Mouse (Mus musculus) activated CD4-positive, CD25-positive, alpha-beta regulatory T cell, adult 9 weeks (primary cell): Measurements from ENCODE around the gene Aif1. TPM values are rescaled to one million over a fixed set of nuclear protein-coding genes. Genes with fewer than 3 reads are reported as not detected.

Source experiments
- polyA plus RNA-seq: library from polyadenylated mRNA; unstranded; fragments of 100-300 nt; shearing (Covaris generic); gene quantifications from one replicate; pipeline ENCODE4 v1.2.1, GENCODE M21; 2017

Aif1 gene
- 4.8 TPM for polyA plus RNA-seq

GRCm38 (mm10) chr17:35175968-35176367 lies at the start of gene Aif1:
Gene Aif1 (minus strand): TSS chr17:35176068.

GRCm38 (mm10) chr17:35220156-35220952 lies 44.5 kb upstream of the Aif1 start, which contains the start of gene Gm16181:
Gene Gm16181 (plus strand): TSS chr17:35220834.

GRCm38 (mm10) chr17:35204494-35205379 lies 28.9 kb upstream of the Aif1 start, which contains the start of gene Lta:
Gene Lta (minus strand): TSS chr17:35205351.

GRCm38 (mm10) chr17:35201787-35202186 lies 25.9 kb upstream of the Aif1 start, which contains the start of gene Tnf:
Gene Tnf (minus strand): TSS chr17:35202007.

GRCm38 (mm10) chr17:35193881-35194843 lies 18.3 kb upstream of the Aif1 start, which contains the start of gene Ltb:
Gene Ltb (plus strand): TSS chr17:35194439.

GRCm38 (mm10) chr17:35187959-35188610 lies 12.2 kb upstream of the Aif1 start, which contains the start of gene Lst1:
Gene Lst1 (minus strand): TSS chr17:35188439.

GRCm38 (mm10) chr17:35164568-35165450 lies 11.1 kb downstream of the Aif1 start, which contains the start of gene Prrc2a:
Gene Prrc2a (minus strand): TSS chr17:35164897.

GRCm38 (mm10) chr17:35134801-35135590 lies 40.9 kb downstream of the Aif1 start, which contains the start of gene Bag6:
Gene Bag6 (plus strand): TSS chr17:35135178.

GRCm38 (mm10) chr17:35131500-35132173 lies 44.2 kb downstream of the Aif1 start, which contains the start of gene Apom:
Gene Apom (minus strand): TSS chr17:35132050.

GRCm38 (mm10) chr17:35126206-35126611 lies 49.7 kb downstream of the Aif1 start, which contains the start of gene D17H6S53E:
Gene D17H6S53E (plus strand): TSS chr17:35126373.

GRCm38 (mm10) chr17:35121871-35122303 lies 54.0 kb downstream of the Aif1 start, which contains the start of gene Csnk2b:
Gene Csnk2b (minus strand): TSS chr17:35122053.

GRCm38 (mm10) chr17:35121143-35121799 lies 54.6 kb downstream of the Aif1 start, which contains the start of gene Gpank1:
Gene Gpank1 (plus strand): TSS chr17:35121455.

Other genes with a start within 250 kb of the Aif1 start
- 85.9 TPM for gene Neu1, start 244.8 kb downstream of the Aif1 start, polyA plus RNA-seq
- gene Hspa1b, start 216.8 kb downstream of the Aif1 start, polyA plus RNA-seq = 54.2 TPM
- 2.7 TPM for gene Gm20481, start 206.2 kb downstream of the Aif1 start, polyA plus RNA-seq
- gene Hspa1a, start 203.9 kb downstream of the Aif1 start, polyA plus RNA-seq = 13.2 TPM
- gene Hspa1l, start 203.4 kb downstream of the Aif1 start, polyA plus RNA-seq = 0.17 TPM
- gene Lsm2, start 194.2 kb downstream of the Aif1 start, polyA plus RNA-seq = 55.0 TPM
- 187 TPM for gene Vars, start 175.1 kb downstream of the Aif1 start, polyA plus RNA-seq
- 0.33 TPM for gene Vwa7, start 159.5 kb downstream of the Aif1 start, polyA plus RNA-seq
- gene Sapcd1, start 148.1 kb downstream of the Aif1 start, polyA plus RNA-seq = 0.82 TPM
- 1.5 TPM for gene Msh5, start 129.3 kb downstream of the Aif1 start, polyA plus RNA-seq
- 661 TPM for gene Clic1, start 126.1 kb downstream of the Aif1 start, polyA plus RNA-seq
- gene Ddah2, start 117.0 kb downstream of the Aif1 start, polyA plus RNA-seq = 2.2 TPM
- gene Ly6g6c, start 110.7 kb downstream of the Aif1 start, polyA plus RNA-seq = not detected
- gene Mpig6b, start 109.9 kb downstream of the Aif1 start, polyA plus RNA-seq = not detected
- not detected for gene Ly6g6e, start 99.2 kb downstream of the Aif1 start, polyA plus RNA-seq
- not detected for gene Ly6g6d, start 98.0 kb downstream of the Aif1 start, polyA plus RNA-seq
- not detected for gene Ly6g6f, start 90.5 kb downstream of the Aif1 start, polyA plus RNA-seq
- 65.7 TPM for gene Abhd16a, start 86.8 kb downstream of the Aif1 start, polyA plus RNA-seq
- gene Ly6g5c, start 67.8 kb downstream of the Aif1 start, polyA plus RNA-seq = not detected
- gene Ly6g5b, start 60.6 kb downstream of the Aif1 start, polyA plus RNA-seq = 3.8 TPM
- 58.5 TPM for gene Gpank1, start 54.6 kb downstream of the Aif1 start, polyA plus RNA-seq
- 341 TPM for gene Csnk2b, start 54.0 kb downstream of the Aif1 start, polyA plus RNA-seq
- 5.3 TPM for gene D17H6S53E, start 49.7 kb downstream of the Aif1 start, polyA plus RNA-seq
- not detected for gene Apom, start 44.0 kb downstream of the Aif1 start, polyA plus RNA-seq
- gene Bag6, start 40.9 kb downstream of the Aif1 start, polyA plus RNA-seq = 48.8 TPM
- gene Prrc2a, start 11.2 kb downstream of the Aif1 start, polyA plus RNA-seq = 28.9 TPM
- gene Lst1, start 12.4 kb upstream of the Aif1 start, polyA plus RNA-seq = 9.6 TPM
- 1,484 TPM for gene Ltb, start 18.4 kb upstream of the Aif1 start, polyA plus RNA-seq
- gene Tnf, start 25.9 kb upstream of the Aif1 start, polyA plus RNA-seq = 56.7 TPM
- gene Lta, start 29.3 kb upstream of the Aif1 start, polyA plus RNA-seq = 152 TPM
- gene Gm16181, start 44.8 kb upstream of the Aif1 start, polyA plus RNA-seq = 1.6 TPM
- 6.4 TPM for gene Atp6v1g2, start 57.6 kb upstream of the Aif1 start, polyA plus RNA-seq
- gene Nfkbil1, start 59.7 kb upstream of the Aif1 start, polyA plus RNA-seq = 16.8 TPM
- 296 TPM for gene Ddx39b, start 65.7 kb upstream of the Aif1 start, polyA plus RNA-seq
- 6,634 TPM for gene H2-D1, start 86.7 kb upstream of the Aif1 start, polyA plus RNA-seq
- 0.20 TPM for gene H2-Q1, start 144.3 kb upstream of the Aif1 start, polyA plus RNA-seq
- gene H2-Q2, start 166.2 kb upstream of the Aif1 start, polyA plus RNA-seq = 21.3 TPM
- gene H2-Q4, start 203.5 kb upstream of the Aif1 start, polyA plus RNA-seq = 49.6 TPM
- gene H2-Q6, start 248.8 kb upstream of the Aif1 start, polyA plus RNA-seq = 973 TPM